Mouse (Mus musculus): Measurements from ENCODE around the gene Kif12.

DNA sequence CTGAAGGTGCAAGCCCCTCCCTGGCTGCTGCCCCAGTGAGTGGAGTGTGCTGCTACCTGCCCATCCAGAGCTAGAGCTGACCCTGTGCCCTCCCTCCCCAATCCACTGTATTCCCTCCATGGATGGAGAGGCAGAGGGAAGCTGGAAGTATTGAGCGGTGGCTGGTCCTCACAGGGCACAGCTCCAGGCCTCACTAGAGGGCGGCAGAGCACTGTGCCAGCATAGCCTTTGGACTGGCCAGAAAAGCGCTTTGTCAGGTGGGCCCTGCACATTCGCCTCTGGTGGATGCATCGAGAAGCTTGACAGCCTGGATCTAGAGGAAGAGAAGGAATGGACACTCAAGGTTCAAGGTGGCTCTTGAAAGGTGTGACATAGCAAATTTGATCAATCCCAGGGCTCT lies 9.6 kb upstream of the Kif12 start:
- TF ChIP-seq POLR2A (IDR thresholded peaks at IDR 0.05; ENCODE audit: borderline replicate concordance, low read depth, low read length) (no peak), CTCF (IDR thresholded peaks at IDR 0.05; ENCODE audit: low read depth, low read length) (0 out of 2 replicates have a peak, but pooled peaks have one; percentile 23)

Measured in bone marrow macrophage, adult 2 months (primary cell).